Mouse (Mus musculus): ENCODE data around the gene Gys1. TPM values are rescaled to one million over a fixed set of nuclear protein-coding genes. Genes with fewer than 3 reads are reported as not detected.

Gys1 gene
- polyA plus RNA-seq, 1 experiment from 2014 or later = 20.9 TPM

DNA sequence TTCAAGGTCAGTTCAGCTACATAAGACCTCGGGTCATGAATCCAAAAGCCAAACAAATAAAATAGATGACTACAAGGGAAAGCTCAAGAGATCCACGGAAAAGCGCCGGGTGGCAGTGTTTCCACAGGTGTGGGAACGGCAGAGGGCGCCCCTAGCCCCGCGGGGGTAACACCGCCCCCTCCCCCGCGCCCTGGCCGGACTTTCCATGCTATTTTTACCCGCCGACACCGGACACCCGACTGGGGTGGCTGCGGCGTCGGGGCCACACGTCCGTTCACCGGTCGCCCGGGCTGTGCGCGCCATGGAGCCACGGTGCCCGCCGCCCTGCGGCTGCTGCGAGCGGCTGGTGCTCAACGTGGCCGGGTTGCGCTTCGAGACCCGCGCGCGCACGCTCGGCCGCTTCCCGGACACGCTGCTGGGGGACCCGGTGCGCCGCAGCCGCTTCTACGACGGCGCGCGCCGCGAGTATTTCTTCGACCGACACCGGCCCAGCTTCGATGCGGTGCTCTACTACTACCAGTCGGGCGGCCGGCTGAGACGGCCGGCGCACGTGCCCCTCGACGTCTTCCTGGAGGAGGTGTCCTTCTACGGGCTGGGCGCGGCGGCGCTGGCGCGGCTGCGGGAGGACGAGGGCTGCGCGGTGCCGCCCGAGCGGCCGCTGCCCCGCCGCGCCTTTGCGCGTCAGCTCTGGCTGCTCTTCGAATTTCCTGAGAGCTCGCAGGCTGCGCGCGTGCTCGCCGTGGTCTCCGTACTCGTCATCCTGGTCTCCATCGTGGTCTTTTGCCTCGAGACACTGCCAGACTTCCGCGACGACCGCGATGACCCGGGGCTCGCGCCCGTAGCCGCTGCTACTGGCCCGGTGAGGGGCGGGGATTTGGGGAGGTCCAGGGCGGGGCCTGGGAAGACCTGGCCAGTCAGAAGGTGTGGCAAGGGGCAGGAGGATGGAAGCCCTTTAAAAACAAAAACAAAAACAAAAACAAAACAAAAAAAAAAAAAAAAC, 28.2 kb upstream of the Gys1 start:
- Histone ChIP-seq H3K9ac (no peak overlapping the region), H3K4me1 (peaks cover 11% of the 10 kb centered on the region), H3K27ac (no peak overlapping the region), H3K9me3 (replicated peaks) (no peaks in the 10 kb centered on the region), H3K4me2 (peak overlapping the region; percentile 52), H3K36me3 (ENCODE audit: poor library complexity, severe bottlenecking) (no peaks in the 10 kb centered on the region), H3K27me3 (peaks cover 76% of the 10 kb centered on the region), H3K4me3 (peak overlapping the region; percentile 29)
- no peak for ATAC-seq
- 3% methylated on average over 113 of the region's 114 CpGs for WGBS

DNA sequence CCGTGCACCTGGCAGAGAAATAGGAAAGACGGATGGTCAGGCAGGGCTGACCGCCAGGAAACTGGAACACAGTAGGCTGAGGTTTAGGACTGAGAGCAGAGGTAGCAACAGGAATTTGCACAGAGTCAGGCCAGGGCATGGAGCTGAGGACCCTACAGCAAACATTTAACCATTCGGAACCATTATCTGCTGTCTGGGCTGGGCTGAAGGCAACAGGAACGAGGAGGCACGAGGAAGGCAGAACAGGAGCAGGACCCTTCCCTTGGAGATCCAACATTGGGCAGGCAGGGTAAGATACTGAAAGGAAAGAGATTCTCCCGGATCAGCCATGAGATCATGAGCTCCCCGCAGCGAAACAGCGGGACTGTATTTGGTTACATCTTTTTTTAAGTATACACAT, 26.8 kb upstream of the Gys1 start:
- H3K4me3 ChIP-seq = no peak overlapping the region
- no peak for ATAC-seq
- WGBS = 84% methylated on average over 10 of the region's 10 CpGs

DNA sequence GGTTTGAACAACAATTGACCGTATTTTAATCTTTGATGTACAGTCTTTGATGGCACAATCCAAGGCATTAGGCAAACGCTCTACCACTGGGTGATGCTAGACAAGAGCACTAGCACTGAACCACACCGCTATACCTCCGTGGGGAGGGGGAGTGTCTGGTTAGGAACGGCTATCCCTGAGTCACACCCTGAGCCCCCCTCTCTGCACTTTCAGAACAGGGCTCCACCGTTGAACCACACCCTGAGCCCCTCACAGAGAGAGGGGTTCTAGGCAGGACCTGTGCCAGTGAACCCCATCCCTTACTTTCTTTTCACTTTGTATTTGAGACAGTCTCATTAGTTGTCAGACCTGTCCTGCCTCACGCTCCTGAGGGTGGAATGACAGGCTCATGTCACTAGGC, 26.3 kb upstream of the Gys1 start:
- WGBS = 70% methylated on average over 7 of the region's 7 CpGs

More for the DNA sequence above, 26.8 kb upstream of the Gys1 start:
- no peak overlapping the region for H3K4me2 ChIP-seq
- H3K27me3 ChIP-seq = peaks cover 81% of the 10 kb centered on the region
- no peaks in the 10 kb centered on the region for H3K9me3 ChIP-seq (replicated peaks)
- peaks cover 11% of the 10 kb centered on the region for H3K4me1 ChIP-seq
- no peaks in the 10 kb centered on the region for H3K36me3 ChIP-seq (ENCODE audit: poor library complexity, severe bottlenecking)
- no peak overlapping the region for H3K27ac ChIP-seq
- no peak overlapping the region for H3K9ac ChIP-seq

DNA sequence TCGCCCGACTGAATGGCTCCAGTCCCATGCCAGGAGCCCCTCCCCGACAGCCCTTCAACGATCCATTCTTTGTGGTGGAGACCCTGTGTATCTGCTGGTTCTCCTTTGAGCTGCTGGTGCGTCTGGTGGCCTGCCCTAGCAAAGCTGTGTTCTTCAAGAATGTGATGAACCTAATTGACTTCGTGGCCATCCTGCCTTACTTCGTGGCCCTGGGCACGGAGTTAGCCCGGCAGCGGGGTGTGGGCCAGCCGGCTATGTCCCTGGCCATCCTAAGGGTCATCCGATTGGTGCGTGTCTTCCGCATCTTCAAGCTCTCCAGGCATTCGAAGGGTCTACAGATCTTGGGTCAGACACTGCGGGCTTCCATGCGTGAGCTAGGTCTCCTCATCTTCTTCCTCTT, 25.7 kb upstream of the Gys1 start:
- H3K36me3 ChIP-seq (ENCODE audit: poor library complexity, severe bottlenecking) = no peaks in the 10 kb centered on the region
- H3K9ac ChIP-seq = no peak overlapping the region
- H3K9me3 ChIP-seq (replicated peaks) = no peaks in the 10 kb centered on the region
- WGBS = 89% methylated on average over 17 of the region's 17 CpGs
- peaks cover 21% of the 10 kb centered on the region for H3K4me1 ChIP-seq
- H3K27ac ChIP-seq = no peak overlapping the region
- H3K4me2 ChIP-seq = no peak overlapping the region
- no peak overlapping the region for H3K4me3 ChIP-seq
- peaks cover 92% of the 10 kb centered on the region for H3K27me3 ChIP-seq
- ATAC-seq = no peak

More for the DNA sequence above, 26.3 kb upstream of the Gys1 start:
- Histone ChIP-seq H3K4me2 (no peak overlapping the region), H3K27me3 (peaks cover 86% of the 10 kb centered on the region), H3K9ac (no peak overlapping the region), H3K4me3 (no peak overlapping the region), H3K36me3 (ENCODE audit: poor library complexity, severe bottlenecking) (no peaks in the 10 kb centered on the region), H3K4me1 (peaks cover 15% of the 10 kb centered on the region), H3K9me3 (replicated peaks) (no peaks in the 10 kb centered on the region), H3K27ac (no peak overlapping the region)
- no peak for ATAC-seq

DNA sequence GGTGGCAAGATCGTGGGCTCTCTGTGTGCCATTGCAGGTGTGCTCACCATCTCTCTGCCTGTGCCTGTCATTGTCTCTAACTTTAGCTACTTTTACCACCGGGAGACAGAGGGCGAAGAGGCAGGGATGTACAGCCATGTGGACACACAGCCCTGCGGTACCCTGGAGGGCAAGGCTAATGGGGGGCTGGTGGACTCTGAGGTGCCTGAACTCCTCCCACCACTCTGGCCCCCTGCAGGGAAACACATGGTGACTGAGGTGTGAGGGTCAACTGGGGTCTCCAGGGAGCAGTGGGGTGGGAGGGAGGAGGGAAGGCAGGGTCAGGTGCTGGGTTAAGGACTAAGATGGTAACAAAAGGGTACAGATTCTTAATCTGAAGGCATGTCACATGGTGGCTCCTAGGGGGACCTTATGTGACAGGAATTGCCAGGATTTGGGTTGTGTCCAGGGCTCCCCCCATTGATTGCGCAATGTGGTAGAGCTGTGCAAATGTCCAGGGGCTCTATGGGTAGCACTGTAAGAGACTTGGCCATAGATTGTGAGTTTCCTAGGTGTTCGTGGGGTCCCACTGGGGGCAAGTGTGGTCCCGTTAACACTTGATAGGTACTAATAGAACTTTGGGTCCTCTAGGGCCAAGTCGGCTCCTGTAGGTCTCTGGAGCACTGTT, 25.0 kb upstream of the Gys1 start:
- WGBS = 87% methylated on average over 8 of the region's 8 CpGs
- Histone ChIP-seq H3K4me3 (no peak overlapping the region), H3K27ac (no peak overlapping the region), H3K9me3 (replicated peaks) (no peaks in the 10 kb centered on the region), H3K36me3 (ENCODE audit: poor library complexity, severe bottlenecking) (no peaks in the 10 kb centered on the region), H3K4me1 (peaks cover 25% of the 10 kb centered on the region), H3K9ac (no peak overlapping the region), H3K27me3 (peaks cover 99% of the 10 kb centered on the region), H3K4me2 (no peak overlapping the region)
- ATAC-seq = no peak

DNA sequence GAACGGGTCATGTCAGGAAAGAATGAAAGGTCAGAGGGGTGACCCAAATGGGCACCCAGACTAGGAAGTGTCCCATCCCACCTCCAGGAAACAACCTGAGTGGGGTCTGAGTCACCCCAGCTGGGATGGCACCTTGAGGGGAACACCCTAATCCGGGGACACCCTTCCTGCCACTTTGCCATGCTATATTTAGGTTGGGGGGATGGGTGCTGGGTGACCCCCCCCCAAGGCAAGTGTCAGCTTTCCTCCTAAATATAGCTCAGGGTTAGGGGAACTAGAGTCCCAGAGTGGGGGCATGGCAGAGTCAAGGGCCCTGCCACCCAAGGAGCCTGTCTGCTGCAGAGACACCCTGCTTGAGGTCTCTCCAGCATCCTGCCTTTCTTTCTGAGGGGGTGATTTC, 22.2 kb upstream of the Gys1 start:
- Histone ChIP-seq H3K36me3 (ENCODE audit: poor library complexity, severe bottlenecking) (no peaks in the 10 kb centered on the region), H3K9ac (no peak overlapping the region), H3K4me1 (peaks cover 18% of the 10 kb centered on the region), H3K27me3 (peaks cover 99% of the 10 kb centered on the region), H3K9me3 (replicated peaks) (no peaks in the 10 kb centered on the region), H3K4me2 (no peak overlapping the region), H3K27ac (no peak overlapping the region), H3K4me3 (no peak overlapping the region)
- 71% methylated on average over 2 of the region's 2 CpGs for WGBS
- no peak for ATAC-seq

DNA sequence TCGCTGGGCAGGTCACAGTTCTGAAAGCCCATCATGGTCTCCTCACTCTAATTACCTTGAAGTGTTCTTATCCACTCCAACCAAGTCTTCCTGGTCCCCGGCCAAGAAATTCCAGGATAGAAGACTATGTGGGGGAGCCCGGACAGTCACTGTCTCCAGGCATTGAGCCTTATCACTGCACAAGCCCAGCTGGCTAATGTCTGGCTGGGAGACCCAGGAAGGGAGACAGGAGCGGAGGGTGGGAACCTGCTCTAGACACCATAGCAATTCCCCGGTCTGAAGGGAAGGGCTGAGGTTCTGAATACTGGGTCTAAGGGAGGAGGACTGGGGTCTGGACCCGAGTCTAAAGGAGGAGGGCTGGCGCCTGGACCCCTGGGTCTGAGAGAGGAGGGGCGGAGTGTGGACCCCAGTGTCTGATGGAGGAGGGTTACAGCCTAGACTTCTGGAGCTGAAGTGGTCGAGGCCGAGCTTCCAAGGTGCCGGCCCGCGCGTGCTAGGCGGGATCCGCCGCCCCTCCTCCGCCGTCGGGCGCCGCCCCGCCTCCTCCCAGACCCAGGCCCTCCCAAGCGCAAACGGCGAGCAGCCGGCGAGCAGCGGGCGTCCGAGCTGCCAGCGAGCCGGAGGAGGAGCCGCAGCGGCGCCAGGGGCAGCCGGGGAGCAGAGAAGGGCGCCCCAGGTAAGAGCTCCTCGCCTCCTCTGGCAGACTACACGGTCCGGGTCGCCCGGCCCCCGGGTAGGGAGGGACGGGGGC, 21.4 kb upstream of the Gys1 start, which contains the start of gene Ntf5:
Ntf5 (plus strand) TSS at position 583 of the 751 bp plus-strand sequence.
- H3K27ac ChIP-seq = no peak within 1 kb of the TSS
- 3% methylated on average over 29 of the region's 45 CpGs for WGBS

DNA sequence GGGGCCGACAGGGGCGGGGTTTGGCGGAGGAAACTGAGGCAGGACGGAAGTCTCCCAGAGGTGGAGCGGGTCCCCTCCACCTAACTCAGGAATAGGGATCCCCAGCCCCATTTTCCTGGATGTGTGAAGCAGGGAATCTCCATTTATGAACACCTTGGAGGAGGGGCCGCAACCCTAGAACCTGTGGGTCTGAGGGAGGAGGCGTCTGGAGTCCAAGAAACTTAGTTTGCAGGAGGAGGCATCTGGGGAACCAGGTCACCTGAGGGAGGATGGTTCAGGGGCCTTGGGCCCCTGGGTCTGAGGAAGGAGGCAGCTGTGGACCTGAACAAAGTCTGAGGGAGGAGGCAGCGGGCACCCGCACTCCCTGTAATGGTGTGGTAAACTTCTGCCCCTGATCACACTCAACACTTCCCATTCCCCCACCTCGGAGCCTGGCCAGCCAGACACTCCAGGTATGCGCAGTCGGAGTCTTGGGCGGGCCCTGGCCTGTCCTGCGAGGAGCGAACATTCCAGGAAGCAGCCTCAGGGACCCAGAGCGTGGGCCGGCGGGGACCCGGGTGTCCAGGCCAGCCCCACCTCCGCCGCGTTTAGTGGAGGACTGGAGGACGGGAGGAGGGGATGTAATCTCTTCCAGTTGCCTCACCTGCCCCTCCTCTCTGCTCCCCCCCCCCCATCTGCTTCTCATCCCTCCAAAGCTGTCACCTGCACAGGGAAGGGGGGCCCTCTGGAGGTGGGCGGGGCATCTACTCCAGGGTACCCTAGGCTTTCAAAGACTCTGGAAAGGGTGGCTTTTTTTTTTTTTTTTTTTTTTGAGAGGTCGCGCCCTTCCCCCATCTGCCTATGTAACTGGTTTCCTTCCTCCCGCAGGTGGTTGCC, 20.5 kb upstream of the Gys1 start:
- Histone ChIP-seq H3K9me3 (replicated peaks) (no peaks in the 10 kb centered on the region), H3K4me1 (peaks cover 18% of the 10 kb centered on the region), H3K27ac (no peak overlapping the region), H3K4me2 (peak overlapping the region; percentile 67), H3K4me3 (peak overlapping the region; percentile 45), H3K36me3 (ENCODE audit: poor library complexity, severe bottlenecking) (no peaks in the 10 kb centered on the region), H3K27me3 (peaks cover 99% of the 10 kb centered on the region), H3K9ac (peak overlapping the region; percentile 50)
- ATAC-seq = peak; percentile 16; the same call in 1 of the 2 replicates
- WGBS = under 1% methylated on average over 26 of the region's 27 CpGs

More for the DNA sequence above, 21.4 kb upstream of the Gys1 start, which contains the start of gene Ntf5:
- Histone ChIP-seq H3K9me3 (replicated peaks) (no peaks in the 10 kb centered on the region), H3K36me3 (ENCODE audit: poor library complexity, severe bottlenecking) (no peaks in the 10 kb centered on the region), H3K9ac (peak within 1 kb of the TSS; percentile 50), H3K4me1 (peaks cover 18% of the 10 kb centered on the region), H3K4me2 (peak within 1 kb of the TSS; percentile 67), H3K27me3 (peaks cover 99% of the 10 kb centered on the region), H3K4me3 (peak within 1 kb of the TSS; percentile 45)
- peak; percentile 57 for ATAC-seq

DNA sequence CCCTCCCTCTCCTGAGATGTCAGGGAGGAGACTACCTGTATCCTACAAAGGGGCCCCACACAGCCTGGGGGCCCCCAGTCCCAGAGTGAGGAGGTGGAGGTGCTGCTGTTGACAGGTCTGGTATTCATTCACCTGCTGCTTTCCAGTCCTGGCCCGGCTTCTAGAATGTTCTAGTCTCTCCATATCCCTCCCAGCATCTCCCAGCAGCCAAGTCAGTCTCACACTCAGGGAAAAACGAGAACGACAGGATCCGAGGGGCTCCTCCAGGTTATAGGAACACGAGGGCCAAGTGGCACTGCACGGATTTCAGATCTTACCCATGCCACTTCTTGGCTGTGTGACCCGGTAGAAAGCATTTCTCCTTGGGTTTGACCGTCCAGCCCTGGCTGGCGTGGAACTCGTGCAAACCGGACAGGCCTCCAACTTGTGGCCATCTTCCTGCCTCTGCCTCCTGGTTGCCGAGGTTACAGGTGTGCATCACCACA, 19.9 kb upstream of the Gys1 start:
- H3K36me3 ChIP-seq (ENCODE audit: poor library complexity, severe bottlenecking) = no peaks in the 10 kb centered on the region
- 48% methylated on average over 12 of the region's 12 CpGs for WGBS
- H3K4me2 ChIP-seq = no peak overlapping the region
- H3K9ac ChIP-seq = no peak overlapping the region
- H3K9me3 ChIP-seq (replicated peaks) = no peaks in the 10 kb centered on the region
- ATAC-seq = no peak
- H3K27ac ChIP-seq = no peak overlapping the region
- peaks cover 99% of the 10 kb centered on the region for H3K27me3 ChIP-seq
- H3K4me1 ChIP-seq = peaks cover 18% of the 10 kb centered on the region
- H3K4me3 ChIP-seq = no peak overlapping the region

DNA sequence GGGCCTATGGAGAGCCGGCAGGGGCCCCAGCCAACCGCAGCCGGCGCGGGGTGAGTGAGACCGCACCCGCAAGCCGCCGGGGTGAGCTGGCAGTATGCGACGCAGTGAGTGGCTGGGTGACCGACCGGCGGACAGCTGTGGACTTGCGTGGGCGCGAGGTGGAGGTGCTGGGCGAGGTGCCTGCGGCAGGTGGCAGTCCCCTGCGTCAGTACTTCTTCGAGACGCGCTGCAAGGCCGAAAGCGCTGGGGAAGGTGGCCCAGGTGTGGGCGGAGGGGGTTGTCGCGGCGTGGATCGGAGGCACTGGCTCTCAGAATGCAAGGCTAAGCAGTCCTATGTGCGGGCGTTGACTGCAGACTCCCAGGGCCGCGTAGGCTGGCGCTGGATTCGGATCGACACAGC, 19.0 kb upstream of the Gys1 start:
- WGBS = 11% methylated on average over 33 of the region's 37 CpGs
- Histone ChIP-seq H3K4me3 (0 out of 2 replicates have a peak overlapping the region, but pooled peaks have one; percentile 1), H3K27ac (no peak overlapping the region), H3K9me3 (replicated peaks) (no peaks in the 10 kb centered on the region), H3K9ac (no peak overlapping the region), H3K36me3 (ENCODE audit: poor library complexity, severe bottlenecking) (peaks cover 5% of the 10 kb centered on the region), H3K4me2 (no peak overlapping the region), H3K4me1 (peaks cover 18% of the 10 kb centered on the region), H3K27me3 (peaks cover 99% of the 10 kb centered on the region)
- no peak for ATAC-seq

DNA sequence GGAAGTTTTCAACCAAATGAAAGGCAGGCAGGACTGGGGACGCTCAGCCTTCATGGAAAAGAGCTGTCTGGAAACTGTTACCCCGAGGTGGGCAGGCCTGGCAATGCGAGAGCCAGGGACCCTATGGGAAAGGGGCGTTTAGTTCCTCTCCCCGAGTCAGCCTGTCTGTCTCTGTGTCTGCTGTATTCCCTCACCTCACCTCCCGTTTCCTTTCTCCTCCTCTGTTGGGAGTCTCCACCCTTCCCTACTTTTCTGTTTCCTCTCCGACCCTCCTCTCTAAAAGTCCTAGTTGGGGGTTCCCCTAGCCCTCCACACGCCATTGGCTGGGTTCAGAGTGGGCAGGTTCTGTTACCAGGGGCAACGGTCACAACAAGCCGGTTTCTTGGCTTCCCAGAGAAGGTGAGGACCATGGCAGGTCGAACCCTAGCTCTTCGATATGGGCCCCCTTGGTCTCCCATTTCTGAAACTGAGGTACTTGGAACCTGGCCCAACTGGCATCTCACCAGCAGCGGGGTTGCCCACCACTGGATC, 16.6 kb upstream of the Gys1 start:
- H3K4me2 ChIP-seq = no peak overlapping the region
- H3K27me3 ChIP-seq = peaks cover 81% of the 10 kb centered on the region
- peaks cover 29% of the 10 kb centered on the region for H3K36me3 ChIP-seq (ENCODE audit: poor library complexity, severe bottlenecking)
- H3K9ac ChIP-seq = no peak overlapping the region
- no peak overlapping the region for H3K4me3 ChIP-seq
- 12% methylated on average over 13 of the region's 13 CpGs for WGBS
- peaks cover 16% of the 10 kb centered on the region for H3K4me1 ChIP-seq
- ATAC-seq = no peak
- no peak overlapping the region for H3K27ac ChIP-seq
- H3K9me3 ChIP-seq (replicated peaks) = no peaks in the 10 kb centered on the region

Measured in forebrain, embryonic 13.5 days (tissue).